Mouse (Mus musculus) testis, postnatal 14 days (tissue): ENCODE measurements around the gene Kcnh8.

Experiments
- DNase-seq: peaks from one replicate; pipeline ENCODE4 v3.0.0; 2021; ENCODE audit warnings: low spot score

Kcnh8 gene

GRCm38 (mm10) chr17:52602093-52602780 lies at the start of gene Kcnh8:
TSS of gene Kcnh8 (plus strand) at chr17:52602709.
- no peak for DNase-seq

GRCm38 (mm10) chr17:52559961-52560720 lies 42.4 kb upstream of the Kcnh8 start:
- peak; percentile 5 for DNase-seq

GRCm38 (mm10) chr17:52565467-52566155 lies 36.9 kb upstream of the Kcnh8 start:
- no peak for DNase-seq

- no peak for DNase-seq
These were observed 32.8 kb upstream of the Kcnh8 start for GRCm38 (mm10) chr17:52569584-52570270.

GRCm38 (mm10) chr17:52572229-52572628 lies 30.3 kb upstream of the Kcnh8 start:
- no peak for DNase-seq

GRCm38 (mm10) chr17:52591503-52592194 lies 10.9 kb upstream of the Kcnh8 start:
- DNase-seq: no peak

GRCm38 (mm10) chr17:52599141-52599540 lies 3.4 kb upstream of the Kcnh8 start:
- no peak for DNase-seq

- peak; percentile 46 for DNase-seq
These were observed 1.6 kb upstream of the Kcnh8 start for GRCm38 (mm10) chr17:52600882-52601371.

- DNase-seq: no peak
These were observed 267 bp downstream of the Kcnh8 start for GRCm38 (mm10) chr17:52602781-52603170.

GRCm38 (mm10) chr17:52603411-52603810 lies 902 bp downstream of the Kcnh8 start:
- no peak for DNase-seq

GRCm38 (mm10) chr17:52611382-52611781 lies 8.9 kb downstream of the Kcnh8 start:
- no peak for DNase-seq

GRCm38 (mm10) chr17:52649186-52649585 lies 46.7 kb downstream of the Kcnh8 start:
- DNase-seq: peak; percentile 4

GRCm38 (mm10) chr17:52691988-52692387 lies 89.5 kb downstream of the Kcnh8 start:
- DNase-seq: no peak

GRCm38 (mm10) chr17:52701944-52702343 lies 99.4 kb downstream of the Kcnh8 start:
- no peak for DNase-seq

- no peak for DNase-seq
These were observed 109.8 kb downstream of the Kcnh8 start for GRCm38 (mm10) chr17:52712319-52712718.

GRCm38 (mm10) chr17:52722214-52722613 lies 119.7 kb downstream of the Kcnh8 start:
- no peak for DNase-seq

- DNase-seq: no peak
These were observed 126.3 kb downstream of the Kcnh8 start for GRCm38 (mm10) chr17:52728806-52729205.

GRCm38 (mm10) chr17:52738436-52738835 lies 135.9 kb downstream of the Kcnh8 start:
- no peak for DNase-seq

GRCm38 (mm10) chr17:52788151-52788550 lies 185.6 kb downstream of the Kcnh8 start:
- no peak for DNase-seq

- DNase-seq: no peak
These were observed 202.0 kb downstream of the Kcnh8 start for GRCm38 (mm10) chr17:52804463-52804862.

GRCm38 (mm10) chr17:52810773-52811172 lies 208.3 kb downstream of the Kcnh8 start:
- DNase-seq: no peak
